Mouse (Mus musculus) liver, embryonic 13.5 days (tissue): ENCODE data around the gene 0610010F05Rik. TPM values are rescaled to one million over a fixed set of nuclear protein-coding genes. Genes with fewer than 3 reads are reported as not detected.
A peak's percentile ranks its signal among the peaks of the same experiment; 100 is the strongest.
"Not testable (repeated sequence)": the region's sequence is repeated elsewhere in the genome, so short reads cannot be mapped to it uniquely, and the experiment has no call there.

Experiments
- ATAC-seq: fragments of 200-750 bp; cut with Nextera tagmentation; 2 replicates; pipeline ENCODE4 v1.8.0; 2017; ENCODE audit warnings: low read depth, mild to moderate bottlenecking, moderate number of reproducible peaks, moderate library complexity
- DNase-seq: peaks from one replicate; pipeline ENCODE4 v3.0.0; 2022
- H3K27ac ChIP-seq: fragments of 300-500 bp; sonication (generic); 2 replicates; pipeline ENCODE4 v1.5.1; 2015; ENCODE audit warnings: moderate library complexity, mild to moderate bottlenecking, inconsistent platforms
- H3K27me3 ChIP-seq: fragments of 300-500 bp; sonication (generic); 2 replicates; pipeline ENCODE4 v1.6.1; 2015; ENCODE audit warnings: mild to moderate bottlenecking, inconsistent platforms
- H3K36me3 ChIP-seq: fragments of 300-500 bp; sonication (generic); 2 replicates; pipeline ENCODE4 v1.6.1; 2015; ENCODE audit warnings: mild to moderate bottlenecking, inconsistent platforms
- H3K4me1 ChIP-seq: fragments of 300-500 bp; sonication (generic); replicated peaks from 2 replicates; pipeline ENCODE4 v1.6.1; 2015; ENCODE audit warnings: inconsistent platforms
- H3K4me2 ChIP-seq: fragments of 300-500 bp; sonication (generic); 2 replicates; pipeline ENCODE4 v1.6.1; 2015; ENCODE audit warnings: inconsistent platforms, mild to moderate bottlenecking, moderate library complexity
- H3K4me3 ChIP-seq: fragments of 300-500 bp; sonication (generic); replicated peaks from 2 replicates; pipeline ENCODE4 v1.5.1; 2015; ENCODE audit warnings: mild to moderate bottlenecking, inconsistent platforms
- H3K9ac ChIP-seq: fragments of 300-500 bp; sonication (generic); 2 replicates; pipeline ENCODE4 v1.6.1; 2015; ENCODE audit warnings: mild to moderate bottlenecking, inconsistent platforms
- H3K9me3 ChIP-seq: fragments of 300-500 bp; sonication (generic); replicated peaks from 2 replicates; pipeline ENCODE4 v1.6.1; 2016; ENCODE audit warnings: inconsistent platforms
- WGBS: fragments of 180-500 bp; shearing (Covaris S2); methylation state at CpG from one replicate; pipeline ENCODE4 v1.1.7; 2015; ENCODE audit not compliant: insufficient replicate concordance; 5-methylcytosine and 5-hydroxymethylcytosine counted together
- polyA plus RNA-seq: library from polyadenylated mRNA; unstranded; fragments of >200 nt; fragmentation: Nextera tagmentation; extraction: Ambion mirVana; gene quantifications from 2 replicates; pipeline ENCODE4 v1.2.1, GENCODE M21; 2015

The 0610010F05Rik gene
- polyA plus RNA-seq, 1 experiment from 2014 or later = 14.1 TPM

DNA sequence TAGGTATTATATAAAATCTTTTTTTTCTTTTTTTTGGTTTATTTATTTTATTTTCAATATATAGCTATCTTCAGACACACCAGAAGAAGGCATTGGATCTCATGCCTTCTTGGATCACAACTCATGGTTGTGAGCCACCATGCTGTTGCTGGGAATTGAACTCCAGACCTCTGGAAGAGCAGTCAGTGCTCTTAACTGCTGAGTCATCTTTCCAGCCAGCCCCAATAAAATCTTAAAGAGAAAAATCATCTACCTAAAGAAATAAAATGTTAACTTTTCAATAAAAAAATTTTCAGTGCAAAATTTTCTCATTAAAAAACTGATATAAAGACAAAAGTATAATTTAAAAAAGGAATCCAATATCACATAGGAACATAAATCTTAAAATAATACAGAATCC lies 30.8 kb upstream of the 0610010F05Rik start:
- no peaks in the 10 kb centered on the region for H3K9me3 ChIP-seq
- H3K4me1 ChIP-seq = peaks cover 28% of the 10 kb centered on the region
- no peaks in the 10 kb centered on the region for H3K27me3 ChIP-seq
- no peak overlapping the region for H3K4me3 ChIP-seq
- H3K36me3 ChIP-seq = no peaks in the 10 kb centered on the region; the same call in 1 of the 2 replicates
- DNase-seq (no peak), ATAC-seq (no peak)
- no peak overlapping the region; the same call in 1 of the 2 replicates for H3K4me2 ChIP-seq
- no peak overlapping the region for H3K27ac ChIP-seq
- H3K9ac ChIP-seq = no peak overlapping the region

DNA sequence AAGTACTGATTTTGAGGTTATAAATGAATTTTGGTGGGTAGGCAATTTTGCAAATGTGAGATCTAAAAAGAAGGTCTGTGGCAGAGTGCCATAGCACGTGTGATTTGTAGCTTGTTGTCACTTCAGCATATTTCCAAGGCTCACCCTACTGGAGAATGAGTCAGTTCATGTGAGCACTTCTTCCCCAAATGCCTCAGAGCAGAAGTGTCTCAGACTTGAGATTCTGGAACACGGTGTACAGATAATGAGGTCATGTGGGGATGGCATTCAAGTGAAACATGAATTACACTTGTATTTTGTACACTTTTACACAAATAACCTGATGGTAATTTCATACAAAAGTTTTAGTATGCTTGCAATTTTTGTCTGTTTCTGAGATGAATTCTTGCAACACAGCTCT lies 24.4 kb upstream of the 0610010F05Rik start:
- Histone ChIP-seq H3K27me3 (no peaks in the 10 kb centered on the region), H3K9ac (no peak overlapping the region), H3K4me1 (peaks cover 9% of the 10 kb centered on the region), H3K9me3 (no peaks in the 10 kb centered on the region), H3K4me3 (no peak overlapping the region), H3K4me2 (no peak overlapping the region), H3K36me3 (no peaks in the 10 kb centered on the region), H3K27ac (no peak overlapping the region)
- DNase-seq (no peak), ATAC-seq (no peak)
- WGBS = 65% methylated on average over 2 of the region's 2 CpGs

GRCm38 (mm10) chr11:23653666-23654065 lies 20.2 kb upstream of the 0610010F05Rik start:
- Histone ChIP-seq H3K27ac (no peak overlapping the region), H3K4me3 (no peak overlapping the region), H3K9me3 (no peaks in the 10 kb centered on the region), H3K9ac (no peak overlapping the region), H3K36me3 (0 out of 2 replicates have a peak, but pooled peaks cover 13% of the 10 kb centered on the region), H3K4me2 (no peak overlapping the region), H3K27me3 (no peaks in the 10 kb centered on the region), H3K4me1 (peaks cover under 1% of the 10 kb centered on the region; the same call in 1 of the 2 replicates)
- ATAC-seq (no peak), DNase-seq (no peak)
- WGBS = 64% methylated on average over 3 of the region's 3 CpGs

DNA sequence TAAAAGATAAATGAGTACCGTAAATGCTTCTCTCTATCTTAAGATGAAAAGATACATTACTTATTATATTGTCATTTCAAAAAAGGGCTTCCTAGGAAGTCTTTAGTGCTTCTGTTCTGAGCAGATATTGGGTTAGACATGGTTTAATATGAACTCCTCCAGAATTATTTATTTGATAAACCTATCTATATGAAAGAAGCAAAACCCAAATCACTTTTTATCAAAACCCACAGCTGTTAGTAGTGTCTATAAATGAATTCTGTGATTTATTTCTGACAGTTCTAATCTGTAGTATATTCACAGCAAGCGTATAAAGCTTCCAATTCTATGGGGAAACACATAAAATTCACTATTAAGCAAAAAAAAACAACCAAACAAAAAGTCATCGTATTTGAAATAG lies 14.4 kb upstream of the 0610010F05Rik start:
- no peak overlapping the region for H3K4me3 ChIP-seq
- no peaks in the 10 kb centered on the region for H3K4me1 ChIP-seq
- ATAC-seq (no peak), DNase-seq (no peak)
- 80% methylated on average over 3 of the region's 3 CpGs for WGBS
- no peak overlapping the region for H3K27ac ChIP-seq
- peaks cover 16% of the 10 kb centered on the region; the same call in 1 of the 2 replicates for H3K36me3 ChIP-seq
- H3K9me3 ChIP-seq = no peaks in the 10 kb centered on the region
- H3K27me3 ChIP-seq = no peaks in the 10 kb centered on the region
- H3K9ac ChIP-seq = no peak overlapping the region
- no peak overlapping the region for H3K4me2 ChIP-seq

DNA sequence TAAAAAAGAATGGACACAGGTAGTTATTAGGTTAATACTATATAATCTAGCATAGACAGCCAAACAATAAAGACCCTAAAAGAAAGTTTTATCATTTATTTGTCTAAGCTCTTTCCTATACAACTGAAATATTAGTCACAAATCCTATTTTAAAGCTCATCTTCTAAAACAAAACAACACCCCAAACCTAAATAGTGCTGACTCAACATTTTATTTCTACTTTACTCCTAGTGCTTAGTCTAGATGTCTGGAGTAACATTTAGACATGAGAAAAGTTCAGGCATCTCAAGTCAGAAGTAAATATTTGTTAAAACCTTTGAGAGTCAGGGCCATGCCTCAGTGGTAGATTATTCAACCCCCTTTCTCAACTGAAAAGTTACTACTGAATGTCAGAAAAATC lies 14.0 kb upstream of the 0610010F05Rik start:
- Histone ChIP-seq H3K4me2 (no peak overlapping the region), H3K9me3 (no peaks in the 10 kb centered on the region), H3K27me3 (no peaks in the 10 kb centered on the region), H3K4me1 (no peaks in the 10 kb centered on the region), H3K4me3 (no peak overlapping the region), H3K36me3 (peaks cover 16% of the 10 kb centered on the region; the same call in 1 of the 2 replicates), H3K9ac (no peak overlapping the region), H3K27ac (no peak overlapping the region)
- no peak for ATAC-seq
- no peak for DNase-seq

DNA sequence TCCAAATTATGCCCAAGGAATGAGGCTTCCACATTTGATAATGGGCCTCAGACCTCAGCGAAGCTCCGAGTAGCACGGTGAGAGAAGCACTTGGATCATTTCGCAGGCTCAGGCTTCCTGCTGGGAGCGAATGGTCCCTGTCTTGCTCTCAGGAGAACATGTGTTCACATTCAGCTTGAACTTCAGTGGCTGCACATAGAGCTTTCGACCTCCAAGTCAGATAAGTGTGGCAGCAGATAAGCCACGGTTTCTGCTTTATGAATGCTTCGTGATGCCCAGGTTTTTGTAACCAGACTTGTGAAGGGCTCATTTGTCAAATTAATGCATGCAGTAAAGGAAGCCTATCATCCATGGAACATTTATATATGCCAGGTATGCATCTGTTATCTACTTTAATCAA lies 1.1 kb upstream of the 0610010F05Rik start:
- 47% methylated on average over 8 of the region's 8 CpGs for WGBS
- H3K9ac ChIP-seq = no peak overlapping the region
- no peak overlapping the region; the same call in 1 of the 2 replicates for H3K4me3 ChIP-seq
- ATAC-seq (no peak), DNase-seq (no peak)
- no peaks in the 10 kb centered on the region for H3K9me3 ChIP-seq
- no peaks in the 10 kb centered on the region for H3K27me3 ChIP-seq
- peaks cover 13% of the 10 kb centered on the region for H3K4me1 ChIP-seq
- peaks cover 15% of the 10 kb centered on the region for H3K36me3 ChIP-seq
- H3K27ac ChIP-seq = no peak overlapping the region
- H3K4me2 ChIP-seq = peak overlapping the region; percentile 30; the same call in 1 of the 2 replicates

DNA sequence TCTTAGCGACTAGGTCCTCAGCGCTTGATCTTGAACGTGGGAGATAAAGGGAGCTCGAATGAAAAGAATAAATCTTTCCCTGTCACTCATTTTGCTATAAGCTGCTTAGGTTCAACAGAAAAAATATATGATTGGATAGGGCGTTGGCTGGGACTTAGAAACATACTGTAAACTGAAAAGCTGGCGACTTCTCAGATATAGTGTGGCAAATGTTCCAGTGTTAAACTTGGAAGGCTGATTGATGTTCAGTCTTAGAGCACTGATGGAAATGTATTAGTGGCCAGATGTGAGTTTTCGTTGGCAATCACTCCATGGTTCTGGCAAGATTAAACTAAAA lies 408 bp upstream of the 0610010F05Rik start:
- Histone ChIP-seq H3K4me1 (peaks cover 13% of the 10 kb centered on the region), H3K9ac (peak overlapping the region; percentile 62), H3K9me3 (no peaks in the 10 kb centered on the region), H3K4me2 (peak overlapping the region; percentile 73), H3K4me3 (peak overlapping the region; percentile 87), H3K36me3 (peaks cover 14% of the 10 kb centered on the region), H3K27ac (peak overlapping the region; percentile 55; the same call in 1 of the 2 replicates), H3K27me3 (no peaks in the 10 kb centered on the region)
- 9% methylated on average over 7 of the region's 7 CpGs for WGBS
- no peak for DNase-seq
- ATAC-seq = no peak

GRCm38 (mm10) chr11:23630664-23631063 lies 2.8 kb downstream of the 0610010F05Rik start:
- Histone ChIP-seq H3K4me1 (peaks cover 13% of the 10 kb centered on the region), H3K9me3 (no peaks in the 10 kb centered on the region), H3K36me3 (no peaks in the 10 kb centered on the region), H3K27me3 (no peaks in the 10 kb centered on the region), H3K4me2 (no peak overlapping the region), H3K9ac (no peak overlapping the region), H3K27ac (no peak overlapping the region), H3K4me3 (no peak overlapping the region)
- no peak for ATAC-seq
- DNase-seq = no peak

DNA sequence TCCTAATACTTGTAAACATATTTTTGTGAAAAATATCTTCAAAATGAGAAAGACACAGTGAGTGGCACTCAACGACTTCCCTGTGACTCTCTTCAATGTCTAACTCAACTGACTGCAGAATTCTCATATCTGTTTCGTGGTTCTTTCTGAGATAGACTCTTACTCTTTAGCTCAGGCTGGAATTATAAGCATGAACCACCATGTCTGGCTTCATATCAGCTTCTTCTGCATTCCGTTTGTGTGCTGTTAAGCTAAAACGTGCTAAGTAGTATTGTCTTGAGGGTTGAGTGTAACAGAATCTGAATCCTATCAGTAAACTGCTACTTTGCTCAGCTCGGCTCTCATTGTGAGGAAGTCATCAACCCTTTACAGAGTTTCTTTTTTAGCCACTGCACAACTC lies 14.4 kb downstream of the 0610010F05Rik start:
- Histone ChIP-seq H3K9me3 (no peaks in the 10 kb centered on the region), H3K27ac (no peak overlapping the region), H3K4me3 (no peak overlapping the region), H3K4me1 (no peaks in the 10 kb centered on the region), H3K27me3 (no peaks in the 10 kb centered on the region), H3K36me3 (peaks cover 9% of the 10 kb centered on the region; the same call in 1 of the 2 replicates), H3K9ac (no peak overlapping the region), H3K4me2 (no peak overlapping the region)
- WGBS = 39% methylated on average over 5 of the region's 5 CpGs
- ATAC-seq (no peak), DNase-seq (no peak)

DNA sequence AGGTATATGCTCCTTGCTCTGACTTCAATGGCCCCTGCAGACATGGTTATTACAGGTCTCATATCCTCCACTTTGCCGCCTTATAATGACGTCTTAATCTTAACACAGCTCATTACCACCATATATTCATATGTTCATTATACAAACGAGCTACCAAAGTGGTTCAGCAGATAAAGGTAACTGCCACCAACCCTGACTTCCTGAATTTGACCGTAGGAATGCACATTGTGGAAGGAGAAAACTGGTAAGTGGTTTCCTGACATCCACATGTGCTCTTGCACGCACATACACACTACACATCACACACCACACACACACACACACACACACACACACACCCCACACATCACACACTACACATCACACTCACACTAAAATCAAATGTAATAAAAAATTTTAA lies 18.9 kb downstream of the 0610010F05Rik start:
- H3K36me3 ChIP-seq = no peaks in the 10 kb centered on the region
- H3K4me3 ChIP-seq = no peak overlapping the region
- no peak overlapping the region for H3K27ac ChIP-seq
- ATAC-seq (no peak), DNase-seq (no peak)
- H3K27me3 ChIP-seq = no peaks in the 10 kb centered on the region
- no peaks in the 10 kb centered on the region for H3K9me3 ChIP-seq
- H3K4me2 ChIP-seq = no peak overlapping the region
- 35% methylated on average over 5 of the region's 5 CpGs for whole genome bisulfite sequencing
- no peak overlapping the region for H3K9ac ChIP-seq
- no peaks in the 10 kb centered on the region for H3K4me1 ChIP-seq

DNA sequence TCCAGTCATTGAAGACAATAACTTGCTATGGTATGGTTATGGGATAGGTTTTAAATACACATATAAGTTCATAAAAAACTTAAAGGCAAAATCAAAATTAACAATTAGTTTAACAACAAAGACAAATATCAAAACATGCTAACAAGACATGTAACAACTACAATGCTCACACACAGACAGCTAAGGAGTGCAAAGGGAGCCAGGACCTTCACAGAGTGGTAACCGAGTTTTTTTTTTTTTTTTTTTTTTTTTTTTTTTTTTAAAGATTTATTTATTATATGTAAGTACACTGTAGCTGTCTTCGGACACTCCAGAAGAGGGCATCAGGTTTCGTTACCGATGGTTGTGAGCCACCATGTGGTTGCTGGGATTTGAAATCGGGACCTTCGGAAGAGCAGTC lies 26.1 kb downstream of the 0610010F05Rik start:
- not testable (repeated sequence) for H3K36me3 ChIP-seq, H3K9ac ChIP-seq, DNase-seq, H3K9me3 ChIP-seq, H3K4me3 ChIP-seq, H3K27ac ChIP-seq, H3K27me3 ChIP-seq, H3K4me1 ChIP-seq, H3K4me2 ChIP-seq, ATAC-seq
- WGBS = 83% methylated on average over 6 of the region's 6 CpGs

DNA sequence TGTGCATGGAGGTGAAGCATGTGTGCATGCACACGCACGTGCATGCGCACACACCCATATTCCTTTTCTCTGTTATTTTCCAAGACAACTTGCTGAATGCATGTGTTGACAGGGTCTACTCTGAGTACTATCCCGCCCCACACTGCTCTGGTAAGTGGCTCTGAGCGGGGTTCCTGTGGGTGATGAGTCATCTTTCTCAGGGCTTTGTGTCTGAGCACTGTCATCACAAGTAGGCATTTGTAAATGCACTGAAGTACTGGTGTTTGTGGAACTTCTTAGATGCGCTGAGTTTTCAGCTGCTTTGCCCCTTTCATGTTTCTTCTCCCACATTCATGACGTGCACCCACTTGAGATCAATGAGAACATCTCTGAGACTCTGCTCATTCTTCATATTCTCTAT lies 63.3 kb downstream of the 0610010F05Rik start:
- H3K36me3 ChIP-seq = peaks cover 14% of the 10 kb centered on the region
- H3K4me3 ChIP-seq = no peak overlapping the region
- H3K27me3 ChIP-seq = no peaks in the 10 kb centered on the region
- no peaks in the 10 kb centered on the region for H3K9me3 ChIP-seq
- ATAC-seq = no peak
- no peak for DNase-seq
- H3K27ac ChIP-seq = no peak overlapping the region
- H3K9ac ChIP-seq = no peak overlapping the region
- H3K4me1 ChIP-seq = no peaks in the 10 kb centered on the region
- H3K4me2 ChIP-seq = no peak overlapping the region
- 64% methylated on average over 7 of the region's 7 CpGs for WGBS
